Mouse (Mus musculus): ENCODE results near the gene Irgc1. TPM values are rescaled to one million over a fixed set of nuclear protein-coding genes. Genes with fewer than 3 reads are reported as not detected.

Gene Irgc1
- polyA plus RNA-seq, 1 experiment: not detected

GRCm38 (mm10) chr7:24446697-24447340 lies 5.3 kb downstream of the Irgc1 start:
- no peaks in the 10 kb centered on the region for H3K9me3 ChIP-seq (ENCODE audit: control insufficient read depth, low read length)
- 0 out of 2 replicates have a peak, but pooled peaks cover under 1% of the 10 kb centered on the region for H3K27me3 ChIP-seq (ENCODE audit: control insufficient read depth)
- no peaks in the 10 kb centered on the region for H3K36me3 ChIP-seq (ENCODE audit: control insufficient read depth)
- TF ChIP-seq GATA1 (IDR thresholded peaks at IDR 0.05; ENCODE audit: low read length) (no peak), TAL1 (IDR thresholded peaks at IDR 0.05; ENCODE audit: low read length) (no peak)
- H3K4me1 ChIP-seq (ENCODE audit: control insufficient read depth): peaks cover 14% of the 10 kb centered on the region
- H3K4me3 ChIP-seq (replicated peaks): no peak overlapping the region

DNA sequence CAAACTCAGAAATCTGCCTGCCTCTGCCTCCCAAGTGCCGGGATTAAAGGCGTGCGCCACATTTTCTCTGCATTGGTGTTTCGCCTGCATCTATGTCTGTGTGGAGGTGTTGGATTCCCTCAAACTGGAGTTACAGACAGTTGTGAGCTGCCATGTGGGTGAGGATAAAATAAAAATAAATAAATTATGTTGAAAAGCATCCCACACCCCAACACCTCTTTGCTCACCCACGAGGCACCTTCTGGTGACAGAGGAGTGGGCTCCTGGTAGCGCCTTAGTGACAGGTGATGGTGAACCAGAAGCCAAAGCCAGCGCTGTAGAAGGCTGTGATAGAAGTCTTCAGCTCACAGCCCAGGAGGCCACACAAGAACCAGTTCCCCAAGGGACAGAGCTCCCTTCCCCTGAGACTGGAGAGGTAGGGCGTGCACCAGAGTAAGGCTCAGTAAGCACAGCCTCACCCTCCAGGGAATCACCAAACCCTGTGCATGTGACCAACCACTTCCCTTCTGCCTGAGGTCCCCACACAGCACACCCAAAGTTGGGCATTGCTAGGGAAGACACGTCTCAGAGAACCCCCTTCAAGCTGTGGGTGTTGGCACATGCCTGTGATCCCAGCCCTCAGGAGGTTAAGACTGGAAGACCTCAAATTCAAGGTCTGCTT lies 6.7 kb downstream of the Irgc1 start:
- TF ChIP-seq TAL1 (IDR thresholded peaks at IDR 0.05; ENCODE audit: low read length) (no peak), GATA1 (IDR thresholded peaks at IDR 0.05; ENCODE audit: low read length) (no peak)
- H3K9me3 ChIP-seq (ENCODE audit: control insufficient read depth, low read length): no peaks in the 10 kb centered on the region
- no peak overlapping the region for H3K4me3 ChIP-seq (replicated peaks)
- no peaks in the 10 kb centered on the region for H3K36me3 ChIP-seq (ENCODE audit: control insufficient read depth)
- peaks cover 5% of the 10 kb centered on the region for H3K4me1 ChIP-seq (ENCODE audit: control insufficient read depth)
- no peaks in the 10 kb centered on the region for H3K27me3 ChIP-seq (ENCODE audit: control insufficient read depth)

- H3K9me3 ChIP-seq (ENCODE audit: control insufficient read depth, low read length): no peaks in the 10 kb centered on the region
- TF ChIP-seq GATA1 (IDR thresholded peaks at IDR 0.05; ENCODE audit: low read length): no peak
- no peak for TF ChIP-seq TAL1 (IDR thresholded peaks at IDR 0.05; ENCODE audit: low read length)
Observed at GRCm38 (mm10) chr7:24442313-24442712, 9.8 kb downstream of the Irgc1 start.

DNA sequence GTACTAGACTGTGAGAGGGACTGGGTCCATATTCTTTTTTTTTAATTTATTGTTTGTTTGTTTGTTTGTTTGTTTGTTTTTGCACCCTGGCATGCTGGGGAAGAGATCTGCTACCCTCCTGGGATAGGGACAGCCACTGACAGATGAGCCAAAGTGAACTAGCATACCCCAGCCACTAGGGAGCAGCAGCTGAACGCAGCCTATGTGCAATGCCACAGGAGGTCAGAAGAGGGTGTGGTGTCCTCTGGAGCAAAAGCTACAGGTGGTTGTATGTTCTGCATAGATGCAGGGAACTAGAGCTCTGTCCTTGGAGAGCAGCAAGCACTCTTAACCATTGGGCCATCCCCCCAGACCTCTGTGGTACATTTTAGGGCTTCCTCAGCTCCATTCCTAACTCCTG lies 10.3 kb downstream of the Irgc1 start:
- Histone ChIP-seq H3K9me3 (ENCODE audit: control insufficient read depth, low read length) (no peaks in the 10 kb centered on the region), H3K4me1 (ENCODE audit: control insufficient read depth) (peaks cover 2% of the 10 kb centered on the region; the same call in 1 of the 2 replicates), H3K4me3 (replicated peaks) (no peak overlapping the region), H3K27me3 (ENCODE audit: control insufficient read depth) (no peaks in the 10 kb centered on the region), H3K36me3 (ENCODE audit: control insufficient read depth) (no peaks in the 10 kb centered on the region)
- TF ChIP-seq TAL1 (IDR thresholded peaks at IDR 0.05; ENCODE audit: low read length) (no peak), GATA1 (IDR thresholded peaks at IDR 0.05; ENCODE audit: low read length) (no peak)

More at GRCm38 (mm10) chr7:24442313-24442712, 9.8 kb downstream of the Irgc1 start:
- Histone ChIP-seq H3K4me3 (replicated peaks) (no peak overlapping the region), H3K27me3 (ENCODE audit: control insufficient read depth) (no peaks in the 10 kb centered on the region), H3K4me1 (ENCODE audit: control insufficient read depth) (peaks cover 2% of the 10 kb centered on the region; the same call in 1 of the 2 replicates), H3K36me3 (ENCODE audit: control insufficient read depth) (no peaks in the 10 kb centered on the region)

GRCm38 (mm10) chr7:24439891-24440290 lies 12.2 kb downstream of the Irgc1 start:
- no peak for TF ChIP-seq GATA1 (IDR thresholded peaks at IDR 0.05; ENCODE audit: low read length)
- TF ChIP-seq TAL1 (IDR thresholded peaks at IDR 0.05; ENCODE audit: low read length): no peak
- Histone ChIP-seq H3K9me3 (ENCODE audit: control insufficient read depth, low read length) (no peaks in the 10 kb centered on the region), H3K4me3 (replicated peaks) (no peak overlapping the region), H3K36me3 (ENCODE audit: control insufficient read depth) (no peaks in the 10 kb centered on the region), H3K4me1 (ENCODE audit: control insufficient read depth) (0 out of 2 replicates have a peak, but pooled peaks cover 2% of the 10 kb centered on the region), H3K27me3 (ENCODE audit: control insufficient read depth) (no peaks in the 10 kb centered on the region)

- no peaks in the 10 kb centered on the region for H3K9me3 ChIP-seq (ENCODE audit: control insufficient read depth, low read length)
- H3K36me3 ChIP-seq (ENCODE audit: control insufficient read depth): no peaks in the 10 kb centered on the region
- 0 out of 2 replicates have a peak, but pooled peaks cover 2% of the 10 kb centered on the region for H3K4me1 ChIP-seq (ENCODE audit: control insufficient read depth)
- no peaks in the 10 kb centered on the region for H3K27me3 ChIP-seq (ENCODE audit: control insufficient read depth)
- no peak overlapping the region for H3K4me3 ChIP-seq (replicated peaks)
- TF ChIP-seq TAL1 (IDR thresholded peaks at IDR 0.05; ENCODE audit: low read length): no peak
- no peak for TF ChIP-seq GATA1 (IDR thresholded peaks at IDR 0.05; ENCODE audit: low read length)
Observed at GRCm38 (mm10) chr7:24439191-24439590, 12.9 kb downstream of the Irgc1 start.

GRCm38 (mm10) chr7:24437981-24438380 lies 14.1 kb downstream of the Irgc1 start:
- H3K36me3 ChIP-seq (ENCODE audit: control insufficient read depth): no peaks in the 10 kb centered on the region
- TF ChIP-seq GATA1 (IDR thresholded peaks at IDR 0.05; ENCODE audit: low read length) (no peak), TAL1 (IDR thresholded peaks at IDR 0.05; ENCODE audit: low read length) (no peak)
- no peak overlapping the region for H3K4me3 ChIP-seq (replicated peaks)
- 0 out of 2 replicates have a peak, but pooled peaks cover 2% of the 10 kb centered on the region for H3K4me1 ChIP-seq (ENCODE audit: control insufficient read depth)
- no peaks in the 10 kb centered on the region; the same call in 1 of the 2 replicates for H3K9me3 ChIP-seq (ENCODE audit: control insufficient read depth, low read length)
- peaks cover 3% of the 10 kb centered on the region for H3K27me3 ChIP-seq (ENCODE audit: control insufficient read depth)

DNA sequence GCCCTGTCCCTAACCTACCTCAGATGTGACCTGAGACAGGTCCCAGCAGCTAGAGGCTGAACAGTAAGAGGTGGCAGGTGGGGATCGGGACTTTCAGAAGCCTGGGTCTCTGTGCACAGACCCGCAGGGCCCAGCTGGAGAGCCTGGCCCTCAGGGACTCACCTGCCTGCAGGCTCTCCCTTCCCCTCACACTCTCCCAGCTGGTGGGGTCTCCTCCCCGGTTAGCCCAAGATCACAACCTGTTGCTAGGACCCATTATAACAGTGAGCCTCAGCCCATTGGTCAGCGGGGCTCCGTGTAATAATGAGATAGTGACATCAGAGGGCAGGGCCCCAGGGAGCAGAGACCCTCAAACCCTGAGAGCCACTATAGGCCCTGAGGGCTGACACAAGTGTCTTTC lies 16.8 kb downstream of the Irgc1 start:
- Histone ChIP-seq H3K27me3 (ENCODE audit: control insufficient read depth) (peaks cover 20% of the 10 kb centered on the region), H3K9me3 (ENCODE audit: control insufficient read depth, low read length) (peaks cover 9% of the 10 kb centered on the region), H3K4me1 (ENCODE audit: control insufficient read depth) (no peaks in the 10 kb centered on the region), H3K36me3 (ENCODE audit: control insufficient read depth) (no peaks in the 10 kb centered on the region), H3K4me3 (replicated peaks) (no peak overlapping the region)
- TF ChIP-seq GATA1 (IDR thresholded peaks at IDR 0.05; ENCODE audit: low read length) (no peak), TAL1 (IDR thresholded peaks at IDR 0.05; ENCODE audit: low read length) (no peak)

DNA sequence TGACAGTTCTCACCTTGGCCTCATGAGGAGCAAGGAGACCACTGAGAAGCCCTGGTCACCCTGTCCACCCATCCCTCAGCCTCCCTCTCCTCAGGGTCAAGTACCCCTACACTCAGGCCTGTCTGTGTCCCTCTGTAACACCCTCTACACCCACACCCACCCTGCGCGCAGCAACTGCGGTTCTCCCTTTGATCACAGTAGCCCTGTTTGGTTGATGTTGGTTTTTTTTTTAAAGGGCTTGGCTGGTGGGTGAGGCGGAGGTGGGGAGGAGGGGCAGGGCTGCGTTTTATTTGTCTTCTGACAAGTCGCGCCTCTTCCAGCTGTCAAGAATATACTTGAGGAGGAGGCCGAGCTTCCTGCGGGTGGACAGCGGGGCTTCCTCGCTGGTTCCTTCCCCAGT lies 20.4 kb downstream of the Irgc1 start:
- Histone ChIP-seq H3K36me3 (ENCODE audit: control insufficient read depth) (no peaks in the 10 kb centered on the region), H3K27me3 (ENCODE audit: control insufficient read depth) (peaks cover 20% of the 10 kb centered on the region), H3K4me1 (ENCODE audit: control insufficient read depth) (no peaks in the 10 kb centered on the region), H3K9me3 (ENCODE audit: control insufficient read depth, low read length) (peaks cover 9% of the 10 kb centered on the region), H3K4me3 (replicated peaks) (no peak overlapping the region)
- TF ChIP-seq GATA1 (IDR thresholded peaks at IDR 0.05; ENCODE audit: low read length) (no peak), TAL1 (IDR thresholded peaks at IDR 0.05; ENCODE audit: low read length) (no peak)

Data from erythroblast, embryonic 14.5 days (primary cell).